Mouse (Mus musculus): ENCODE results near the gene Stard8. TPM values are rescaled to one million over a fixed set of nuclear protein-coding genes. Genes with fewer than 3 reads are reported as not detected.
"Not testable (repeated sequence)": the region's sequence is repeated elsewhere in the genome, so short reads cannot be mapped to it uniquely, and the experiment has no call there.

Stard8 gene
- total and polyA plus RNA-seq, 2 experiments = 6.8 to 8.3 TPM

GRCm38 (mm10) chrX:99092704-99093103, 89.7 kb downstream of the Stard8 start:
- 61% methylated on average over 2 of the region's 2 CpGs for WGBS
- Histone ChIP-seq H3K9ac (ENCODE audit: low read depth, low read length) (no peak overlapping the region), H3K79me2 (ENCODE audit: control insufficient read depth, insufficient read depth, low read length) (no peaks in the 10 kb centered on the region), H3K4me1 (ENCODE audit: control insufficient read depth, insufficient read depth, low read length) (no peaks in the 10 kb centered on the region), H3K27ac (replicated peaks; ENCODE audit: insufficient read depth, low read depth, low read length) (no peak overlapping the region), H3K27me3 (ENCODE audit: control insufficient read depth, insufficient read depth, low read length) (no peaks in the 10 kb centered on the region), H3K36me3 (ENCODE audit: control insufficient read depth, insufficient read depth, low read length) (no peaks in the 10 kb centered on the region), H3K4me3 (ENCODE audit: insufficient read depth, low read depth, low read length) (no peak overlapping the region)
- DNase-seq (ENCODE audit: extremely low read depth, low read depth, low spot score) = no peak
- no peak for TF ChIP-seq POLR2A (IDR thresholded peaks at IDR 0.05; ENCODE audit: extremely low read depth, insufficient read depth, low read length)
- no peak for TF ChIP-seq CTCF (IDR thresholded peaks at IDR 0.05; ENCODE audit: low read depth, low read length)

- WGBS = 70% methylated on average over 7 of the region's 10 CpGs
- not testable (repeated sequence) for H3K79me2 ChIP-seq (ENCODE audit: control insufficient read depth, insufficient read depth, low read length); H3K4me1 ChIP-seq (ENCODE audit: control insufficient read depth, insufficient read depth, low read length); H3K9ac ChIP-seq (ENCODE audit: low read depth, low read length); H3K27me3 ChIP-seq (ENCODE audit: control insufficient read depth, insufficient read depth, low read length); H3K36me3 ChIP-seq (ENCODE audit: control insufficient read depth, insufficient read depth, low read length); H3K4me3 ChIP-seq (ENCODE audit: insufficient read depth, low read depth, low read length); DNase-seq (ENCODE audit: extremely low read depth, low read depth, low spot score); H3K27ac ChIP-seq (replicated peaks; ENCODE audit: insufficient read depth, low read depth, low read length)
Measured at GRCm38 (mm10) chrX:99111088-99111724, 108.2 kb downstream of the Stard8 start.

GRCm38 (mm10) chrX:99119510-99119909, 116.5 kb downstream of the Stard8 start:
- no peaks in the 10 kb centered on the region for H3K36me3 ChIP-seq (ENCODE audit: control insufficient read depth, insufficient read depth, low read length)
- no peak for DNase-seq (ENCODE audit: extremely low read depth, low read depth, low spot score)
- H3K79me2 ChIP-seq (ENCODE audit: control insufficient read depth, insufficient read depth, low read length) = no peaks in the 10 kb centered on the region
- no peak for TF ChIP-seq CTCF (IDR thresholded peaks at IDR 0.05; ENCODE audit: low read depth, low read length)
- TF ChIP-seq POLR2A (IDR thresholded peaks at IDR 0.05; ENCODE audit: extremely low read depth, insufficient read depth, low read length) = no peak
- H3K4me3 ChIP-seq (ENCODE audit: insufficient read depth, low read depth, low read length) = no peak overlapping the region
- H3K4me1 ChIP-seq (ENCODE audit: control insufficient read depth, insufficient read depth, low read length) = no peaks in the 10 kb centered on the region
- H3K9ac ChIP-seq (ENCODE audit: low read depth, low read length) = no peak overlapping the region
- H3K27me3 ChIP-seq (ENCODE audit: control insufficient read depth, insufficient read depth, low read length) = no peaks in the 10 kb centered on the region
- WGBS = 81% methylated on average over 5 of the region's 5 CpGs
- no peak overlapping the region for H3K27ac ChIP-seq (replicated peaks; ENCODE audit: insufficient read depth, low read depth, low read length)

Other genes with a start within 250 kb of the Stard8 start
- gene Ophn1, start 112.2 kb upstream of the Stard8 start, total RNA-seq (2014; rRNA removed) = 2.5 and 2.8 TPM in 2 replicates
- gene Ophn1, start 112.2 kb upstream of the Stard8 start, polyA plus RNA-seq (2012; rRNA removed) = 0.41 and 0.71 TPM in 2 replicates
- 35.1 and 40.5 TPM in 2 replicates for gene Yipf6, start 66.9 kb upstream of the Stard8 start, total RNA-seq (2014; rRNA removed)
- 11.7 and 14.9 TPM in 2 replicates for gene Yipf6, start 66.9 kb upstream of the Stard8 start, polyA plus RNA-seq (2012; rRNA removed)
- gene Efnb1, start 132.9 kb downstream of the Stard8 start, total RNA-seq (2014; rRNA removed) = 4.9 and 5.4 TPM in 2 replicates
- 12.4 TPM in 2 replicates for gene Efnb1, start 132.9 kb downstream of the Stard8 start, polyA plus RNA-seq (2012; rRNA removed)

Measured in liver, adult 2 months (tissue).